Mouse (Mus musculus): ENCODE measurements around the gene St8sia2. TPM values are rescaled to one million over a fixed set of nuclear protein-coding genes. Genes with fewer than 3 reads are reported as not detected.
A peak's percentile ranks its signal among the peaks of the same experiment; 100 is the strongest.
"Not testable (repeated sequence)": the region's sequence is repeated elsewhere in the genome, so short reads cannot be mapped to it uniquely, and the experiment has no call there.

St8sia2 gene
- total RNA-seq, 4 experiments from 2014 or later, result 0.09 to 0.28 (median 0.18) TPM

DNA sequence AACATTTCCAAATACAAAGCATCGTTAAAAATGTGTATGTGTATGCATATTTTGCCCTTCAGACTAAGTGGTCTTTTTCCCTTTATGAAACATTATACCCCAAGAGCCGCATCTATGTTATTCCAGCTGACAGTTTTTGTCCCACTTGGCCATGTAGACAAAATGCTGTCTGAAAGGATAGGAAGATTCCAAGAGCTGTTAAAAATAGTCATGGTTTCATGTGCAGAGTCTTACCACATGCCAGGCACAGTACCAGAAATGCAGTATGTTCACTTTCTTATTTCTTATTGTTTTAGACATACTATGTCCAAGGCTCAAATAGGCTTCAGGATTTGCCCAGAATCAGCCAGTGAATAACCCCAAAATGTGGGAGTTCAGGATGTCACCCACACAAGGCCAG is 24.1 kb downstream of the St8sia2 start:
- DNase-seq (ENCODE audit: low spot score), result no peak

DNA sequence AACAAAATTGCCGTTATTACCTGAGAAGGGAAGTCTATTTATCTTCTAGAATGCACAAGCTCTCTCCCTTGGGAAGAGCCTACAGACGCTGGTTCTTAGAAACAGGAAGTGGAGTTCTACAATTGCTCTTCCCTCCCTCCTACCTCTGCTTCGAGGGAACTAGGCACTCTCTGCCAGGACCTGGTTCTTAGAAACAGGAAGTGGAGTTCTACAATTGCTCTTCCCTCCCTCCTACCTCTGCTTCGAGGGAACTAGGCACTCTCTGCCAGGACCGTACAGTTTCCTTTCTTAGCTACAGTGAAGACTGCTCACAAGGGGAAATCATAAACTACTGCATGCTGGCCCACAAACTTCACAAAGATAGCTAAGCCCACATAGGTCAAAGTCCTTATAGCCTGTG is 41.3 kb downstream of the St8sia2 start:
- DNase-seq (ENCODE audit: low spot score), result not testable (repeated sequence)

DNA sequence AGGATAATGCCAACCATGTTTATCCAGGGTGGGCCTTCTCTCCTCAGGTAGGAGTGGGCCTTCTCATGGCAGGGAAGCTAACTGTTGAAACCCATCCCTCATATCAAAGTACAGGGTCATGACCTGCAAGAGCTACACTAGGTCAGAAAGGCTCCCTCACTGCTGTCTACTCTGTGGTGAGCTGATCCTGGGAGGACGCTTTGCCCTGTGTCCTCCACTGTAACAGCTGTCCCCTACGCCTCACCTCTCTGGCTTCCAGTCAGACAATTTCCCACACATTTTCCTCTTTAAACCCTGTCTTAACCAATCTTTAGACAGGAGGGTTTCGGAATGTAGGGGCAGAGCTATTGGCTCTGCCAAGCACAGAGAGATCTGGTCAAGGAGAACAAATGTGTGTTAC is 48.3 kb downstream of the St8sia2 start:
- no peak for DNase-seq (ENCODE audit: low spot score)

DNA sequence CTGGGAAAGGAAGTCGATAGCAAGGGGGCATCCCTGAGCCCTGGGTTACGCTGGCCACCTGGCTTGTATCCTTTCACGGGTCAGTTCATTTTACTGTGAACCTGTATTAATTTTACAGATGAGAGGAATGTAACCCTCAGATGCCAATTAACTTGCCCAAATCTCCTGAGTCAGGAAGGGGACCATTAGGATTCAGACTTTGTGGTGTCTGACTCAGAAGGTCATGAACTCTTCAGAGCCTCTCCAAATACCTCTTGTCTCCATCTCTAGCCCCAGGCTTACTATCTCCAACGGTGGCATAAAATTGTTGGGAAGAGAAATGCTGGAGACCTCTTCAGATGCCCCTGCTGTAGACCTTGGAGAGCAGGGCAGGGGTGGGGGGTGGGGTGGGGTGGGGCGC is 51.1 kb downstream of the St8sia2 start:
- no peak for DNase-seq (ENCODE audit: low spot score)

DNA sequence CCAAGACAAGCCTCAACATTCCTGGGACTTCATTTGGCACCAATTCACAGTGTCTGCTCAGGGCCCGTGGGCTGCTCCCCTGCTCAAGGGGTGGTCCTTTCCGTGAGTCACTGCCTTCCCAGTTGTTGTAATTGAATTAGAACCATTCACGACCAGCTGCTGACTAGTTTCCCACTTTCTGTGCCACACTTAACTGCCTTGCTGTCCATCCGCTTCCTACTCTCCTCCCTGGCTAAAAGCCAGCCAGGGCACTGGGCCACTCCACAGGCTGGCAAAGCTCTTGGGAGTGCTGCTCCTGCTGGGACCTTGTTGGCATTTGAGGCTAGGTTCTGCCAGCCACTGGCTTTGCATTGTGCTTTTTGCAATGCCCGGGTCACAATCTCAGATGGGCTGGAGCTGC is 59.0 kb downstream of the St8sia2 start:
- DNase-seq (ENCODE audit: low spot score), result peak; percentile 36

DNA sequence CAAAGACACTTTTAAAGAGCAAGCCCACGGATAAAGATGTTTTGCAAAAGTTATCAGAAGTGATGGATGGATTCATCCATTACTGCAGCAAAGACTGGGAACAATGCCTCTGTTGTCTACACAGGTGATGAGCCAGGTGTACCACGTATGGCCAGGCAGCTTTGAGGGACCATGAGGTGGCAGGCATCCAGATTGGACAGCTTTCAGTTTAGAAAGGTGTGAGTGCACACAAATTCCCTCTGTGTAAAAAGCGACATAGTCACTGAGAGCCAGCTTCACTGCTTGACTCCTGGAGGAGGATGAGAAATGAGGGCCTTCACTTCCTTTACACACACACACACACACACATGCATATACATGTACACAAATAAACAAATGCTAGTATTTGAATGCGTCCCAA is 60.4 kb downstream of the St8sia2 start:
- DNase-seq (ENCODE audit: low spot score), result no peak

DNA sequence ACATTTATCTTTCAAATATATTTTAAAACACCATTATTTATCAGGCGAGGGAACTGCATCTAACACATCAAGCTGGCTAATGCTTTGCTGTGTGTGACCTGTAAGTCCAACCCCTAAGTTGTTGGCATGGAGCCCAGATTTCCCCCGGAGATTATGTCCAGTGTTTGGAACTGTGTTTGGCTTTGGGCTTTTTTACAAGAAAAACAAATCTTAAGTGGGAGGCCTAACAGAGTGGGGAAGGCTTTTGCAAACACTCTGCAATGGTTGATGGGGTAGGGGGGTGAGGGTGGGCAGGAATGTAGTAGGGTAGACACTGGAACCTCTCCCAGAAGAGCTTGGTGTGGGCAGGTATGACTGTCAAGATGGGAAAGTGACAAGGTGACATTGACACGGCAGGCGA is 71.8 kb downstream of the St8sia2 start:
- no peak for DNase-seq (ENCODE audit: low spot score)

DNA sequence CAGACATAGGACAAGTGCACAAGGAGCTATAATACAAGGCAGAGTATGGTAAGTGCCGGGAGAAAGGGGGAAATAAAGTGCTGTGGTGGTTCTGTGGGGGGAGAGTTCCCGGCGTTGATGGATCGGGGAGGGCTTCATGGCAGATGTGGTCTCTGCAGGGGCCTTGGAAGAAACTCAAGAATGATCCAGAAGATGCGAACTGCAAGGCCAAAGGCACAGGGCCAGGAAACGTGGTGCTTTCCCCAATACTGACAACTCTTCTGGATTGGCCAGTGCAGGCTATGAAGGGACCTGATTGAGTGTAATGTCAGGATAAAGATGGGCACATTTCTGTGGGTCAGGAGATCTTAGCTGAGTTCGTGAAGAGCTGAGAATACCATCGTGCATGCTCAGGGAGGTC is 74.3 kb downstream of the St8sia2 start:
- DNase-seq (ENCODE audit: low spot score), result no peak

DNA sequence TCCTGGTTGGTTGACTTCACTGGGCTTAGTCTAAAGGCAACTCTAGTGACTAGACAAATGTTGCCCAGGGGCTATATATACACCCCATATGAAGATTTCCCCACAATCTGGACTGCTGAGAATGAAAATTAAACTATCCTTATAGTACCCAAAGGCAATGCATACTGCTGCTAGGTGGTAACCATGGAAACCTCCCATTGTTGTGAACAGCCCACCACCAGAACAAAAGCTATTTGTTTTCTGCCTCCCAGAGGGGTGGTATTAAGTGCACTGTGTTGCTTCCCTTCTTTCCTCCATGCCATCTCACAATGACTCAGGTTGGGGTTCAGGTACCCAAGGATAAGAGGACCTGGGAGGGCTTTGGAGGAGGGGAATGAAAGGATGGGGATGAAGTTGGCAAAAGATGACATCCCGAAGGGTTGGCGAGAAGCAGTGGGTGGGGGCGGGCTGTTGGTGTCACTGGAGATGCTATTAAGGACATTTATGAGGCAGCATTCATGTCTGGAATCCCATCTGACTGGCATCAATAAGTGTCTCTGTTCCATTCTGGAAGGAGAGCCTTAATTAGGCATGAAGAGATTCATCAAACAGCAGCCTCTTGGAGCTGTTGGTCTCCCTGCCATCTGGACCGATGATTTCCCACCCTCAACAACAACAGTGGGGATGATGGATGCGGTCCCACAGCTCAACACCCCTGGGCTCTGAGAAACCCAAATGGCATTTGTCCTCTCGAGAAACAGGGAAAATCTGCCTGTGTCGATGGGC is 75.3 kb downstream of the St8sia2 start:
- no peak for DNase-seq (ENCODE audit: low spot score)

DNA sequence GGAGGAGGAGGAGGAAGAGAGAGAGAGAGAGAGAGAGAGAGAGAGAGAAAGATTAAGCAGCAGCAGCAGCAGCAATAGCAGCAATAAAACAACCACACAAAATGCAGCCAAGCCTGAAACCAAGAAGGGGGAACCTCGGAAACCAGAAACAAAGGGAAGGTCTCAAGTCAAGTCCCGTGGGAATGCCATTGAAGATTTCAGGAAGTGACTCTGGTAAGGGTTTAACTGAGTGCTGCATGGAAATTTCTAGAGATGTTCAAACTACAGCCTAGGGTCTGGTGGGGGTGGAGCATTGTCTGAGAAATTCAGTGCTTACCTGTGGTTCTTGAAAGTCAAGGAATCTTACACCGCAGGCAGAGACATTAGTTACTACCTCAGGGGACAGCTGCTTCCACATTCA is 77.4 kb downstream of the St8sia2 start:
- DNase-seq (ENCODE audit: low spot score), result no peak

DNA sequence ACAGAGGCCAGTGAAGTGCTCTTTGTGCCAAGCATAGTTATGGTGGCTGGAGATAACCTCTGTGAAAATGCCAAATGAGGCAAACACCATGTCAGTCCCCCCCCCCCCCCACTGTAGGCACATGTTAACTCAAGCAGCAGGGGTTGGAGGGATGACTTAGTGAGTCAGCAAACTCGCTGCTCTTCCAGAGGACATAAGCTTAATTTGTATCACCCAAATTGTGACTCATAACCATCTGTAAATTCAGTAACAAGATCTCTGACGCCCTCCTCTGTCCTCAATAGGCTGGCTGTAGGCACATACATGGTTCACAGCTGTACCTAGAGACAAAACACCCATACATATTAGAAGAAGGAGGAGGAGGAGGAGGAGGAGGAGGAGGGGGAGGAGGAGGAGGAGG is 77.8 kb downstream of the St8sia2 start:
- no peak for DNase-seq (ENCODE audit: low spot score)

DNA sequence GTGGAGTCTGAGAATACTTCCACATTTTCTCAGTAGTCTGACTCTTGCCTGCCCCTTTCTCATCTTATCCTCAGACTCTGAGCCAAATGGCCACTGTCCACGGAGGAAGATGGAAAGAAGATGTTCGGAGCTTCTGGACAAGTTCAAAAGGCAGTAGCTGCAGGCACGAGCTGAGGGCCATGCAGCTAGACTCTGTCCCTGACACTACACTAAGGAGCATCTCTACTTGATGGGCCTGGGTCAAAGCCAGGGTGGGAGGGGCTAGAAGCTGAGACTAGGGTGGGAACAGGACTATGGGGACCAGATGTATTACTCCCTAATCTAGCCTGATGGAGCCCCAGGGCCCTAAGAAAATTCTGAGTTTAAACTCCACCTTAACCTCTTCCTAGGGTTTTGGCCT is 80.5 kb downstream of the St8sia2 start:
- DNase-seq (ENCODE audit: low spot score), result no peak

DNA sequence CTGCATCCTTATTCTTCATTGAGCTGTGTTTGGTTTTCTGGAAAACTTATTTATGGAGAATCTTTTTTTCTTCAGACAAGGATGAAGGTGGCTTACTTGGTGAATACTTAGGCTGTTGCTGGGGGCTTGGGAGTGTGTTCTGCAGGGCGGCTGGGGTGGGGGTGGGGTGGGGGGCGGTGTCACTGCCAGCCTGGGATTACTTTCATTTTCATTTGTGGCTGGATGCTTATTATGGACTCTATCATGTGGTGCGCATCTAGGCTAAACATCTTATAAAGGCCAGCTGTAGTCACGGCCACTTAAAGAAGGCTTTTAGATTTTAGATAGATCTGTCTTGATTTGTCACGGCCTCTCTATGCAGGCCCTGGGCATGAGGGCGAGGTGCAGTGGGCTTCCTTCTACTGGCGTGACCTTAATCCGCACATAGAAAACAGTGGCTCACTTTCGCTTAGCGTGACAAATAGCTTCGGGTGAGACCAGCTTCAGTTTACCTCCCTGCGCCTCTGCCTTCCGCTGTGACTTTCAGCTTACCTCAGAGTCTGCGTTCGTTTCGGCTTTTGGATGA is 92.5 kb downstream of the St8sia2 start:
- no peak for DNase-seq (ENCODE audit: low spot score)

DNA sequence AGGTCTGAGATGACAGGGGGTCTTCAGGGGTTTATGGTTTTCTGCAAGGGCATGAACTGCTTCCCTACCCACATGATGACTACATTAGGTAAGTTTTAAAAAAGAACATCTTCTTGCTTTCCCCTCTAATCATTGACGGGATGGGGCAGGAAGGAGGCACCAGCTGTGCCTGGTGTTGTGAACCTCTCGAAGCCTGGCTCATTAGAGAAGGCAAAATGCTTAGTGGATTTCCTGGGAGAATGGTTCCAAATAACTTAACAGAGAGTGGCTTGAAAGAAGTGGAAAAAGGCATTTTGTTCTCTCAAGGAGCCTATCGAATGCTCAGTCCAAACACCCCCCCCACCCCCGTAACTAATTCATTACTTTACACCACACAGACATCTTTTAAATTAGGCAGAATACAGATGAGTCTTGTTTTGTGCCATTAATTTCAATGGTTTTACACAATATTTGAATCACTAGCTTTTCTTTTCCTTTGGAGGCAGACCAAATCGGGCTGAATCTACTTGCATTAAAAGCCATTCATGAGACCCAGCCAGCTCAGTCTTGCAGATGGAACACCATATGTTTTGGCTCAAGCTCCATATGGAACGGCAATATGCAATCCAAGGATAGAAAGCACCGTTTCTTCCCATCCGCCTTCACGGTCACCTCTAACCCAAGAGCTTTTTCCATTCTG is 95.7 kb downstream of the St8sia2 start:
- no peak for DNase-seq (ENCODE audit: low spot score)

DNA sequence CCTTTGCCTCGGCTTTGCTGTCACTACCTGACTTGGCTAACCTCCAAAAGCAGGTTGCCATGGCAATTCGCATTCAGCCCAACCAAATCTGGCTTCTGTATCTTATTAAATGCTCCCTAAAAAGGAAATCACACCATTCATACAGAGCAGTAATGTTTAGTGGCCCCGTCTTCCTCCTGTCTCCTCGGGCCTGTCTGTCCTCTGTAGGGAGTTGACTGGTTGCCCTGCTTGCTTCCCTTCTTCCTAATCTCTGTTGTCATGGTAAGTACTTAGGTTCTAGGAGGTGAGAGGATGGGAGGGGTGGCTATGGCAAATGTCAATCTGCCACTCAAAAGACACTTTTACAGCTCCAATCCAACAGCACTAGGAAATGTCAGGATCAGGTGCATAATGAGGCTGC is 101.6 kb downstream of the St8sia2 start:
- DNase-seq (ENCODE audit: low spot score), result no peak

DNA sequence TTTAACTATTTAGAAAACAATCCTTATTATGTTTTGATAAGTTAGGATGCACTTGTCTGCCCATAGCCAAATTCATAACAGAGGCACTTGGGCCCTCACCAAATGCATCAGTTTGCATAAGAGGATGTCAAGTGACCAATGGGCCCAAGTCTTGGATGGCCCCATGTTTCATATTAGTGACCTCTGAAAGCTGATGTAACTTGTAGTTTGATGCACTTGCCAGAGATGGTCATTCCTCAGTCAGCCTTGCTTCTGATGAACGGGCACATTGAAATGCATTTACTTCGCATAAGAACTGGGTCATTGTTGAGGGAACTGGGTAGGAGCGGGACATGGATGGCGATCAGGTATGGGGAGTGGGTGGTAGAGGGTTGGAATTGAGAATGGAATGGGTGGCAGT is 102.6 kb downstream of the St8sia2 start:
- no peak for DNase-seq (ENCODE audit: low spot score)

DNA sequence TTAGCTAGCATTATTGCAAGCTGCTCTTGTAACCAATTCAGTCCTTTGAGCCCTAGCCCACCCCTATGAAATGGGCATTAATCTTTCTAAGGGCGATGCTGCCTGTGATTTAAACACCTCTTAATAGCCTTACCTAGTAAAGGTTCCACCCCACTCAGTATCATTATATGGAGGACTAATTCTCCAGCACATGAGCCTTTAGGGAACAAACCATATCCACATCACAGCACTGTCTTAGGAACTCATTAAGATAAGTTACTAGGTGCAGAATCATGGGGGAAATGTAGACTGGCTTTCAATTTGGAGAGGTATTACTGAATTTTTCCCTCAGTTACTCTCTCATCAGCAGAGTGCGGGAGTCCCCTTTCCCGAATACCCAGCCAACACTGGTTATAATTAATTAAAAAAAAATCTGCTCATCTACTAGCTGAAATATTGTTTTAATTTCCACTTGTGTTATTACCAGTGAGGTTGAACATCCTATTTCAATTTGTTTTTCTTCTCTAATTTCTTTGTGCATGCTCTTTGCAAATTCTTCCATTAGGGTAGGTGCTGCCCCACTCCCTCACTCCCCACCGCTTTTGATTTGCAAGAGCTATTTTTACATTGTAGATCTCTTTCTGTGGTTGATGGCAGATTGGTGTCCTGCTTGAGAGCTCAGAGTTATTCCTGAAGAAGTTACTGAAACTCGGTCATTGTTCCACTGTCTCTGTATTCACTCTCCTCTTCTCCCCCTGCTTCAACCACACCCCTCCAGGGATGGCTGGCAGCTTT is 103.9 kb downstream of the St8sia2 start:
- no peak for DNase-seq (ENCODE audit: low spot score)

DNA sequence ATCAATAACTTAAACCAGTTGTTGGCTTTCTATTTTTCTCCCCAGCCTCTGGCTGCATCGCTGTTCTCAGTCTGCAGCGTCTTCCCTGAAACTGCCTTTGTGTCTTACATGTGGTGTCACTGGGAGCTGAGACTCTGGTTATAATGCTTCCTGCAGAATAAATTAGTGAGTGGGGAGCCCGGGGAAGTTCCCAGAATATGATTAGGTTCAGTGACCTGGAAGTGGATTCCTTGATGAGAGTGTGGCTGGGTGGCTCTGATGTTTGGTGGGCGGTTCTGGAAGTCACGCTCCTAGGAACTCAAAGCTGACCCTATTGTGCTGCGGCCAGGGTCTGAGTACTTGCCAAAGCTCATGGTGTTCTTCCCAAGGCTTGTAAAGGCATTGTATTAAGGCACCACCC is 119.0 kb downstream of the St8sia2 start:
- no peak for DNase-seq (ENCODE audit: low spot score)

DNA sequence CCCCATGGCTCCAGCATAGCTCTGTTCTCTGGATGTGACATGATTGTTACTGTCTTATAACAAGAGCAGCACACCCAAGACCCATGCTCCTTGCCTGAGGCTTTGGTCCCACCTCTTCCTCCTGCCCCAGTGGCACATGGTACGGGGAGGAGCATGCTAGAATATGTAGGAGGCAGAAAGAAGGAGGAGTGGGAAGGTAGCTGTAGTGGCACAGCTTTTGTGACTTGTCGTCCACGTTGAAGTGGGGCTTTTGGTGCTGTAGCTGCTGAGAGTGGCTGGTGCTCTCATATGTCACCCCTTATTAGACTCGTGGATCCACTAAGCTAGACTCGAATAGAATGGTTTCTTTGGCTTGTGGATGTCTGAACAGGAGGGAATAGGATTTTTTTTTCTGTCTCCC is 121.7 kb downstream of the St8sia2 start:
- DNase-seq (ENCODE audit: low spot score), result no peak

DNA sequence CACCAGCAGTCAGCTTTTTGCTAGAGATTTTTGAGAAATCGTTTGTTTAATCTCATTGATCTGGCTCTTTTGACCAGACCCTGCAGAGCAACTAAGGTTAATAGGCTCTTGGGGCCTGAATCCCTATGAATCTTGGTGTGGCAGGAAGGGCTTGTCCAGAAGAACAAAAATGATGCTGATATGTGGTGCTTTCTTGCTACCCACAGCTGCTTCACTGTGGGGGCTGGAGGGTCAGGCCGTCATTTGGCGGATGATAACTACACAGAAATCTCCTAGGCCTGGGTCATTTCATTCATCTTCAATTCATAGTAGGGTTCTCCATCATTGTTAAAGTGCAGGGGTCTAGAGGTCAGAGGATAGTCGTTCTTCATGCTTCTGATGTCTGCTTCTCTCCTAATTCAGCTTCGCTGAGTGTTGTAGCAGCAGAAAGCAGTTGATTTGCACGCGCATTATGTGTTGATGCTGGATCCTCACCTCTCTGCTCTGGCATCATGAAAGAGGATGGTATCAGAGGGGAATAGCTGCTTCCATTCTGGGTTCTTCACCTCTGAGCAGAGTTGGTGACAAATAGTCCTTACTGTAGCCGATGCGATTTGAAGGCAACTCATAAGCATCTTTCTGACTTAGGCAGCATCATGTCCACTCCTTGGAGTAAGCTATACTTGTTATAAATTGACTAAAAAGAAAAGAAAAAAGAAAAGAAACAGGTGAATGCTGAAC is 122.4 kb downstream of the St8sia2 start:
- no peak for DNase-seq (ENCODE audit: low spot score)

DNA sequence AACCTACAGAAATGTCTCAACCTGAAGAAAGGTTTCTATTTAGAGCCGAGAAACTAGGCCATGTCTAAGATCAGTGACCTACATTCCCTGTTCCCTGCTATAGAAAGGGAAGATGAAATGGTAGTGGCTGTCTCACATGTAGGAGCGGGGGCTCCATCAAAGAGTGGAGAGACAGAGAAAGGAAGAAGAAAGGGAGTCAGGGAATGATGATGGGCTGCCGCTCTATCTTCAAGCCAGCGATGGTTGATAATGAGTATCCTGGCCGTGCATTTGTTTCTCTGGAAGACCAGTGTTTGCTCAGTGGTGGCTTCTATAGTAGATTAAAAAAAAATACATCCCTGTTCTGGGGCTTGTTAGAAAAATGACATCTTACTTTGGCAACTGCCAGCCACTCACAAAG is 123.0 kb downstream of the St8sia2 start:
- no peak for DNase-seq (ENCODE audit: low spot score)
